Mouse (Mus musculus): ENCODE data around the gene Tbx6. TPM values are rescaled to one million over a fixed set of nuclear protein-coding genes. Genes with fewer than 3 reads are reported as not detected.
"Not testable (repeated sequence)": the region's sequence is repeated elsewhere in the genome, so short reads cannot be mapped to it uniquely, and the experiment has no call there.

The Tbx6 gene
- polyA plus RNA-seq, 1 experiment from 2014 or later: 0.42 TPM

GRCm38 (mm10) chr7:126775978-126776234 lies 5.4 kb upstream of the Tbx6 start:
- 75% methylated on average over 3 of the region's 3 CpGs for WGBS
- no peak overlapping the region; the same call in 1 of the 2 replicates for H3K27ac ChIP-seq (ENCODE audit: low read depth, low read length)
- H3K9me3 ChIP-seq (replicated peaks; ENCODE audit: control insufficient read depth, low read length): no peaks in the 10 kb centered on the region
- peaks cover 29% of the 10 kb centered on the region for H3K36me3 ChIP-seq (ENCODE audit: control insufficient read depth, insufficient read depth, low read length)
- H3K9ac ChIP-seq (ENCODE audit: low read length): peak overlapping the region; percentile 94; the same call in 1 of the 2 replicates
- H3K27me3 ChIP-seq (replicated peaks; ENCODE audit: control insufficient read depth, insufficient read depth, low read length): no peaks in the 10 kb centered on the region
- DNase-seq (ENCODE audit: low spot score): no peak
- no peak overlapping the region for H3K4me3 ChIP-seq (ENCODE audit: low read depth, low read length)
- peak overlapping the region; percentile 95 for H3K4me2 ChIP-seq (ENCODE audit: low read length)
- H3K4me1 ChIP-seq (ENCODE audit: control insufficient read depth, insufficient read depth, low read length): peaks cover 26% of the 10 kb centered on the region
- no peak for ATAC-seq

- H3K9ac ChIP-seq (ENCODE audit: low read length): peak within 1 kb of the TSS; percentile 94
- peak within 1 kb of the TSS; percentile 76 for H3K27ac ChIP-seq (ENCODE audit: low read depth, low read length)
- no peaks in the 10 kb centered on the region for H3K9me3 ChIP-seq (replicated peaks; ENCODE audit: control insufficient read depth, low read length)
- H3K4me1 ChIP-seq (ENCODE audit: control insufficient read depth, insufficient read depth, low read length): peaks cover 32% of the 10 kb centered on the region
- ATAC-seq (peak; percentile 87), DNase-seq (ENCODE audit: low spot score) (peak; percentile 95)
- peak within 1 kb of the TSS; percentile 95 for H3K4me2 ChIP-seq (ENCODE audit: low read length)
- peak within 1 kb of the TSS; percentile 75 for H3K4me3 ChIP-seq (ENCODE audit: low read depth, low read length)
- peaks cover 24% of the 10 kb centered on the region; the same call in 1 of the 2 replicates for H3K36me3 ChIP-seq (ENCODE audit: control insufficient read depth, insufficient read depth, low read length)
- no peaks in the 10 kb centered on the region for H3K27me3 ChIP-seq (replicated peaks; ENCODE audit: control insufficient read depth, insufficient read depth, low read length)
- WGBS: under 1% methylated on average over 37 of the region's 37 CpGs
These were observed 4.7 kb upstream of the Tbx6 start, which contains the start of gene Ypel3 for GRCm38 (mm10) chr7:126776598-126777057. Ypel3 (plus strand) TSS chr7:126776955.

GRCm38 (mm10) chr7:126777476-126777875 lies 3.8 kb upstream of the Tbx6 start:
- WGBS: 54% methylated on average over 10 of the region's 10 CpGs
- peaks cover 23% of the 10 kb centered on the region; the same call in 1 of the 2 replicates for H3K36me3 ChIP-seq (ENCODE audit: control insufficient read depth, insufficient read depth, low read length)
- peaks cover 32% of the 10 kb centered on the region for H3K4me1 ChIP-seq (ENCODE audit: control insufficient read depth, insufficient read depth, low read length)
- peak overlapping the region; percentile 76; the same call in 1 of the 2 replicates for H3K27ac ChIP-seq (ENCODE audit: low read depth, low read length)
- peak overlapping the region; percentile 95 for H3K4me2 ChIP-seq (ENCODE audit: low read length)
- H3K9ac ChIP-seq (ENCODE audit: low read length): peak overlapping the region; percentile 94
- no peaks in the 10 kb centered on the region for H3K27me3 ChIP-seq (replicated peaks; ENCODE audit: control insufficient read depth, insufficient read depth, low read length)
- no peak for ATAC-seq
- H3K9me3 ChIP-seq (replicated peaks; ENCODE audit: control insufficient read depth, low read length): no peaks in the 10 kb centered on the region
- DNase-seq (ENCODE audit: low spot score): no peak
- peak overlapping the region; percentile 75 for H3K4me3 ChIP-seq (ENCODE audit: low read depth, low read length)

GRCm38 (mm10) chr7:126778147-126778546 lies 3.1 kb upstream of the Tbx6 start:
- H3K4me1 ChIP-seq (ENCODE audit: control insufficient read depth, insufficient read depth, low read length): peaks cover 32% of the 10 kb centered on the region
- no peaks in the 10 kb centered on the region for H3K9me3 ChIP-seq (replicated peaks; ENCODE audit: control insufficient read depth, low read length)
- H3K4me2 ChIP-seq (ENCODE audit: low read length): peak overlapping the region; percentile 95
- no peak overlapping the region for H3K4me3 ChIP-seq (ENCODE audit: low read depth, low read length)
- DNase-seq (ENCODE audit: low spot score) (no peak), ATAC-seq (no peak)
- WGBS: 84% methylated on average over 3 of the region's 3 CpGs
- peaks cover 23% of the 10 kb centered on the region; the same call in 1 of the 2 replicates for H3K36me3 ChIP-seq (ENCODE audit: control insufficient read depth, insufficient read depth, low read length)
- no peak overlapping the region for H3K27ac ChIP-seq (ENCODE audit: low read depth, low read length)
- peak overlapping the region; percentile 94; the same call in 1 of the 2 replicates for H3K9ac ChIP-seq (ENCODE audit: low read length)
- H3K27me3 ChIP-seq (replicated peaks; ENCODE audit: control insufficient read depth, insufficient read depth, low read length): no peaks in the 10 kb centered on the region

GRCm38 (mm10) chr7:126779101-126779500 lies 2.2 kb upstream of the Tbx6 start:
- H3K9me3 ChIP-seq (replicated peaks; ENCODE audit: control insufficient read depth, low read length); H3K27ac ChIP-seq (ENCODE audit: low read depth, low read length); ATAC-seq; H3K4me2 ChIP-seq (ENCODE audit: low read length); H3K4me3 ChIP-seq (ENCODE audit: low read depth, low read length); H3K9ac ChIP-seq (ENCODE audit: low read length); H3K27me3 ChIP-seq (replicated peaks; ENCODE audit: control insufficient read depth, insufficient read depth, low read length); DNase-seq (ENCODE audit: low spot score): not testable (repeated sequence)
- Histone ChIP-seq H3K4me1 (ENCODE audit: control insufficient read depth, insufficient read depth, low read length) (peaks cover 32% of the 10 kb centered on the region), H3K36me3 (ENCODE audit: control insufficient read depth, insufficient read depth, low read length) (peaks cover 27% of the 10 kb centered on the region; the same call in 1 of the 2 replicates)
- 91% methylated on average over 7 of the region's 7 CpGs for WGBS

- Histone ChIP-seq H3K9me3 (replicated peaks; ENCODE audit: control insufficient read depth, low read length) (no peaks in the 10 kb centered on the region), H3K4me3 (ENCODE audit: low read depth, low read length) (peak overlapping the region; percentile 40), H3K9ac (ENCODE audit: low read length) (peak overlapping the region; percentile 66), H3K4me2 (ENCODE audit: low read length) (peak overlapping the region; percentile 88), H3K27ac (ENCODE audit: low read depth, low read length) (peak overlapping the region; percentile 75), H3K36me3 (ENCODE audit: control insufficient read depth, insufficient read depth, low read length) (peaks cover 34% of the 10 kb centered on the region), H3K27me3 (replicated peaks; ENCODE audit: control insufficient read depth, insufficient read depth, low read length) (no peaks in the 10 kb centered on the region), H3K4me1 (ENCODE audit: control insufficient read depth, insufficient read depth, low read length) (peaks cover 32% of the 10 kb centered on the region)
- WGBS: 0% methylated on average over 21 of the region's 21 CpGs
- ATAC-seq (peak; percentile 79), DNase-seq (ENCODE audit: low spot score) (peak; percentile 97)
These were observed 1.0 kb upstream of the Tbx6 start for GRCm38 (mm10) chr7:126779983-126780970.

- Histone ChIP-seq H3K4me1 (ENCODE audit: control insufficient read depth, insufficient read depth, low read length) (peaks cover 26% of the 10 kb centered on the region), H3K4me2 (ENCODE audit: low read length) (no peak overlapping the region), H3K27me3 (replicated peaks; ENCODE audit: control insufficient read depth, insufficient read depth, low read length) (no peaks in the 10 kb centered on the region), H3K9me3 (replicated peaks; ENCODE audit: control insufficient read depth, low read length) (no peaks in the 10 kb centered on the region), H3K27ac (ENCODE audit: low read depth, low read length) (no peak overlapping the region), H3K9ac (ENCODE audit: low read length) (peak overlapping the region; percentile 66), H3K36me3 (ENCODE audit: control insufficient read depth, insufficient read depth, low read length) (peaks cover 44% of the 10 kb centered on the region), H3K4me3 (ENCODE audit: low read depth, low read length) (peak overlapping the region; percentile 40; the same call in 1 of the 2 replicates)
- WGBS: 45% methylated on average over 11 of the region's 11 CpGs
- DNase-seq (ENCODE audit: low spot score) (no peak), ATAC-seq (no peak)
These were observed 533 bp downstream of the Tbx6 start for GRCm38 (mm10) chr7:126781661-126782370.

GRCm38 (mm10) chr7:126782693-126783092 lies 1.4 kb downstream of the Tbx6 start:
- ATAC-seq (no peak), DNase-seq (ENCODE audit: low spot score) (no peak)
- Histone ChIP-seq H3K4me2 (ENCODE audit: low read length) (no peak overlapping the region), H3K9ac (ENCODE audit: low read length) (no peak overlapping the region), H3K4me1 (ENCODE audit: control insufficient read depth, insufficient read depth, low read length) (peaks cover 21% of the 10 kb centered on the region), H3K9me3 (replicated peaks; ENCODE audit: control insufficient read depth, low read length) (no peaks in the 10 kb centered on the region), H3K27ac (ENCODE audit: low read depth, low read length) (no peak overlapping the region), H3K27me3 (replicated peaks; ENCODE audit: control insufficient read depth, insufficient read depth, low read length) (no peaks in the 10 kb centered on the region), H3K4me3 (ENCODE audit: low read depth, low read length) (no peak overlapping the region), H3K36me3 (ENCODE audit: control insufficient read depth, insufficient read depth, low read length) (peaks cover 52% of the 10 kb centered on the region)
- 87% methylated on average over 13 of the region's 13 CpGs for WGBS

Data from forebrain, embryonic 14.5 days (tissue).